Mouse (Mus musculus): Measurements from ENCODE around the gene Fam186b. TPM values are rescaled to one million over a fixed set of nuclear protein-coding genes. Genes with fewer than 3 reads are reported as not detected.

Fam186b gene
- polyA plus RNA-seq, 1 experiment from 2014 or later: not detected

GRCm38 (mm10) chr15:99338916-99339315 is 43.2 kb upstream of the Fam186b start:
- no peak for ATAC-seq (ENCODE audit: insufficient number of reproducible peaks, insufficient read depth, low FRiP score, low read depth)
- Histone ChIP-seq H3K4me2 (ENCODE audit: low read length) (no peak overlapping the region), H3K4me3 (ENCODE audit: control insufficient read depth in 1 of 2, insufficient read depth in 1 of 2, low read depth in 1 of 2, low read length in 2 of 2) (no peak overlapping the region), H3K9me3 (ENCODE audit: control insufficient read depth, low read length) (no peaks in the 10 kb centered on the region), H3K27ac (replicated peaks in 1 of 2; ENCODE audit: control insufficient read depth in 1 of 2, insufficient read depth in 1 of 2, low read depth in 2 of 2, low read length in 2 of 2) (no peak overlapping the region), H3K9ac (ENCODE audit: low read length) (no peak overlapping the region), H3K36me3 (ENCODE audit: control insufficient read depth, insufficient read depth, low read length) (no peaks in the 10 kb centered on the region; the same call in 1 of the 2 replicates), H3K27me3 (ENCODE audit: control insufficient read depth, insufficient read depth, low read length) (no peaks in the 10 kb centered on the region), H3K4me1 (ENCODE audit: control insufficient read depth in 2 of 2, insufficient read depth in 2 of 2, low read length in 2 of 2) (peaks cover 65 to 88% of the 10 kb centered on the region in 2 experiments)
- WGBS: 62% methylated on average over 2 of the region's 2 CpGs

- WGBS: 14% methylated on average over 8 of the region's 8 CpGs
- Histone ChIP-seq H3K9me3 (ENCODE audit: control insufficient read depth, low read length) (no peaks in the 10 kb centered on the region), H3K9ac (ENCODE audit: low read length) (peak overlapping the region; percentile 39; the same call in 1 of the 2 replicates), H3K4me1 (ENCODE audit: control insufficient read depth in 2 of 2, insufficient read depth in 2 of 2, low read length in 2 of 2) (peaks cover 65 to 82% of the 10 kb centered on the region in 2 experiments), H3K27ac (replicated peaks in 1 of 2; ENCODE audit: control insufficient read depth in 1 of 2, insufficient read depth in 1 of 2, low read depth in 2 of 2, low read length in 2 of 2) (peak overlapping the region; percentile 91 to 97), H3K4me3 (ENCODE audit: control insufficient read depth in 1 of 2, insufficient read depth in 1 of 2, low read depth in 1 of 2, low read length in 2 of 2) (no peak overlapping the region), H3K27me3 (ENCODE audit: control insufficient read depth, insufficient read depth, low read length) (no peaks in the 10 kb centered on the region), H3K4me2 (ENCODE audit: low read length) (peak overlapping the region; percentile 33; the same call in 1 of the 2 replicates), H3K36me3 (ENCODE audit: control insufficient read depth, insufficient read depth, low read length) (peaks cover 11% of the 10 kb centered on the region; the same call in 1 of the 2 replicates)
- ATAC-seq (ENCODE audit: insufficient number of reproducible peaks, insufficient read depth, low FRiP score, low read depth): no peak
Observed at GRCm38 (mm10) chr15:99335801-99336320, 40.2 kb upstream of the Fam186b start.

- ATAC-seq (ENCODE audit: insufficient number of reproducible peaks, insufficient read depth, low FRiP score, low read depth): no peak
- H3K27ac ChIP-seq (replicated peaks in 1 of 2; ENCODE audit: control insufficient read depth in 1 of 2, insufficient read depth in 1 of 2, low read depth in 2 of 2, low read length in 2 of 2): peak overlapping the region; percentile 94 to 97
- no peak overlapping the region; the same call in 1 of the 2 replicates for H3K9ac ChIP-seq (ENCODE audit: low read length)
- no peak overlapping the region for H3K4me2 ChIP-seq (ENCODE audit: low read length)
- WGBS: 52% methylated on average over 6 of the region's 6 CpGs
- no peaks in the 10 kb centered on the region for H3K9me3 ChIP-seq (ENCODE audit: control insufficient read depth, low read length)
- no peak overlapping the region for H3K4me3 ChIP-seq (ENCODE audit: control insufficient read depth in 1 of 2, insufficient read depth in 1 of 2, low read depth in 1 of 2, low read length in 2 of 2)
- peaks cover 13% of the 10 kb centered on the region; the same call in 1 of the 2 replicates for H3K36me3 ChIP-seq (ENCODE audit: control insufficient read depth, insufficient read depth, low read length)
- peaks cover 64 to 77% of the 10 kb centered on the region in 2 experiments for H3K4me1 ChIP-seq (ENCODE audit: control insufficient read depth in 2 of 2, insufficient read depth in 2 of 2, low read length in 2 of 2)
- no peaks in the 10 kb centered on the region for H3K27me3 ChIP-seq (ENCODE audit: control insufficient read depth, insufficient read depth, low read length)
Observed at GRCm38 (mm10) chr15:99334500-99334899, 38.8 kb upstream of the Fam186b start.

GRCm38 (mm10) chr15:99333676-99334065 is 38.0 kb upstream of the Fam186b start:
- 65% methylated on average over 3 of the region's 3 CpGs for WGBS
- Histone ChIP-seq H3K4me2 (ENCODE audit: low read length) (peak overlapping the region; percentile 24; the same call in 1 of the 2 replicates), H3K4me1 (ENCODE audit: control insufficient read depth in 2 of 2, insufficient read depth in 2 of 2, low read length in 2 of 2) (peaks cover 64 to 69% of the 10 kb centered on the region in 2 experiments), H3K4me3 (ENCODE audit: control insufficient read depth in 1 of 2, insufficient read depth in 1 of 2, low read depth in 1 of 2, low read length in 2 of 2) (no peak overlapping the region), H3K36me3 (ENCODE audit: control insufficient read depth, insufficient read depth, low read length) (peaks cover 21% of the 10 kb centered on the region), H3K27ac (replicated peaks in 1 of 2; ENCODE audit: control insufficient read depth in 1 of 2, insufficient read depth in 1 of 2, low read depth in 2 of 2, low read length in 2 of 2) (peak overlapping the region; percentile 94 to 97), H3K9me3 (ENCODE audit: control insufficient read depth, low read length) (no peaks in the 10 kb centered on the region), H3K27me3 (ENCODE audit: control insufficient read depth, insufficient read depth, low read length) (no peaks in the 10 kb centered on the region), H3K9ac (ENCODE audit: low read length) (peak overlapping the region; percentile 59; the same call in 1 of the 2 replicates)
- peak; percentile 20 for ATAC-seq (ENCODE audit: insufficient number of reproducible peaks, insufficient read depth, low FRiP score, low read depth)

GRCm38 (mm10) chr15:99332921-99333675 is 37.4 kb upstream of the Fam186b start:
- WGBS: 16% methylated on average over 9 of the region's 9 CpGs
- peak; percentile 60 for ATAC-seq (ENCODE audit: insufficient number of reproducible peaks, insufficient read depth, low FRiP score, low read depth)
- no peaks in the 10 kb centered on the region for H3K9me3 ChIP-seq (ENCODE audit: control insufficient read depth, low read length)
- H3K4me1 ChIP-seq (ENCODE audit: control insufficient read depth in 2 of 2, insufficient read depth in 2 of 2, low read length in 2 of 2): peaks cover 64 to 69% of the 10 kb centered on the region in 2 experiments
- H3K4me3 ChIP-seq (ENCODE audit: control insufficient read depth in 1 of 2, insufficient read depth in 1 of 2, low read depth in 1 of 2, low read length in 2 of 2): no peak overlapping the region
- H3K4me2 ChIP-seq (ENCODE audit: low read length): peak overlapping the region; percentile 24; the same call in 1 of the 2 replicates
- peak overlapping the region; percentile 59; the same call in 1 of the 2 replicates for H3K9ac ChIP-seq (ENCODE audit: low read length)
- H3K36me3 ChIP-seq (ENCODE audit: control insufficient read depth, insufficient read depth, low read length): peaks cover 27% of the 10 kb centered on the region
- H3K27me3 ChIP-seq (ENCODE audit: control insufficient read depth, insufficient read depth, low read length): no peaks in the 10 kb centered on the region
- H3K27ac ChIP-seq (replicated peaks in 1 of 2; ENCODE audit: control insufficient read depth in 1 of 2, insufficient read depth in 1 of 2, low read depth in 2 of 2, low read length in 2 of 2): peak overlapping the region; percentile 94 to 97

GRCm38 (mm10) chr15:99332111-99332510 is 36.4 kb upstream of the Fam186b start:
- no peaks in the 10 kb centered on the region for H3K27me3 ChIP-seq (ENCODE audit: control insufficient read depth, insufficient read depth, low read length)
- H3K9ac ChIP-seq (ENCODE audit: low read length): no peak overlapping the region; the same call in 1 of the 2 replicates
- peaks cover 56 to 62% of the 10 kb centered on the region in 2 experiments for H3K4me1 ChIP-seq (ENCODE audit: control insufficient read depth in 2 of 2, insufficient read depth in 2 of 2, low read length in 2 of 2)
- no peak overlapping the region for H3K4me3 ChIP-seq (ENCODE audit: control insufficient read depth in 1 of 2, insufficient read depth in 1 of 2, low read depth in 1 of 2, low read length in 2 of 2)
- H3K9me3 ChIP-seq (ENCODE audit: control insufficient read depth, low read length): no peaks in the 10 kb centered on the region
- H3K27ac ChIP-seq (replicated peaks in 1 of 2; ENCODE audit: control insufficient read depth in 1 of 2, insufficient read depth in 1 of 2, low read depth in 2 of 2, low read length in 2 of 2): peak overlapping the region; percentile 94 to 97
- H3K4me2 ChIP-seq (ENCODE audit: low read length): no peak overlapping the region
- no peak for ATAC-seq (ENCODE audit: insufficient number of reproducible peaks, insufficient read depth, low FRiP score, low read depth)
- peaks cover 37% of the 10 kb centered on the region for H3K36me3 ChIP-seq (ENCODE audit: control insufficient read depth, insufficient read depth, low read length)

- H3K36me3 ChIP-seq (ENCODE audit: control insufficient read depth, insufficient read depth, low read length): peaks cover 39% of the 10 kb centered on the region
- H3K4me3 ChIP-seq (ENCODE audit: control insufficient read depth in 1 of 2, insufficient read depth in 1 of 2, low read depth in 1 of 2, low read length in 2 of 2): no peak overlapping the region
- H3K9me3 ChIP-seq (ENCODE audit: control insufficient read depth, low read length): no peaks in the 10 kb centered on the region
- H3K4me1 ChIP-seq (ENCODE audit: control insufficient read depth in 2 of 2, insufficient read depth in 2 of 2, low read length in 2 of 2): peaks cover 48 to 55% of the 10 kb centered on the region in 2 experiments
- H3K27ac ChIP-seq (replicated peaks in 1 of 2; ENCODE audit: control insufficient read depth in 1 of 2, insufficient read depth in 1 of 2, low read depth in 2 of 2, low read length in 2 of 2): no peak overlapping the region
- no peak overlapping the region for H3K4me2 ChIP-seq (ENCODE audit: low read length)
- ATAC-seq (ENCODE audit: insufficient number of reproducible peaks, insufficient read depth, low FRiP score, low read depth): no peak
- H3K9ac ChIP-seq (ENCODE audit: low read length): no peak overlapping the region
- no peaks in the 10 kb centered on the region for H3K27me3 ChIP-seq (ENCODE audit: control insufficient read depth, insufficient read depth, low read length)
- WGBS: 89% methylated on average over 5 of the region's 5 CpGs
Observed at GRCm38 (mm10) chr15:99331341-99331740, 35.7 kb upstream of the Fam186b start.

Data from heart, embryonic 14.5 days (tissue).